Mouse (Mus musculus) granulocyte monocyte progenitor cell, adult 5-6 weeks (primary cell): Measurements from ENCODE around the gene Tmem221. TPM values are rescaled to one million over a fixed set of nuclear protein-coding genes. Genes with fewer than 3 reads are reported as not detected.
A peak's percentile ranks its signal among the peaks of the same experiment; 100 is the strongest.

Source experiments
- ATAC-seq: replicated peaks from 2 replicates; pipeline ENCODE4 v1.8.0; 2016; ENCODE audit warnings: mild to moderate bottlenecking, moderate TSS enrichment, inconsistent platforms; ENCODE audit not compliant: poor library complexity, severe bottlenecking
- total RNA-seq, 2 experiments: library from RNA; stranded (forward) in 1 of 2; stranded (reverse) in 1 of 2; fragments of 200-712, 200-1000 nt in 1 of 2; fragments of >200 nt in 1 of 2; fragmentation: Nextera tagmentation in 1 of 2; gene quantifications; 2 replicates each; pipeline ENCODE4 v1.2.3; 2014 to 2017

Gene Tmem221
- total RNA-seq, 2 experiments from 2014 or later: not detected

- ATAC-seq: peak; percentile 61
Observed at GRCm38 (mm10) chr8:71519037-71519825, 39.4 kb downstream of the Tmem221 start.

GRCm38 (mm10) chr8:71516786-71517185 lies 41.9 kb downstream of the Tmem221 start:
- ATAC-seq: no peak

- ATAC-seq: no peak
Observed at GRCm38 (mm10) chr8:71515043-71515442, 43.6 kb downstream of the Tmem221 start.

- ATAC-seq: 0 out of 2 replicates have a peak, but pooled peaks have one; percentile 34
Observed at GRCm38 (mm10) chr8:71513018-71513754, 45.5 kb downstream of the Tmem221 start.

- ATAC-seq: peak; percentile 84
Observed at GRCm38 (mm10) chr8:71511644-71512043, 47.0 kb downstream of the Tmem221 start, which contains the start of gene Plvap. Gene Plvap, minus strand, starts transcription at chr8:71511752.

GRCm38 (mm10) chr8:71509316-71509715 lies 49.4 kb downstream of the Tmem221 start:
- ATAC-seq: no peak

- peak; percentile 68 for ATAC-seq
Observed at GRCm38 (mm10) chr8:71507589-71508104, 51.0 kb downstream of the Tmem221 start.

GRCm38 (mm10) chr8:71505979-71506378 lies 52.7 kb downstream of the Tmem221 start:
- no peak for ATAC-seq

GRCm38 (mm10) chr8:71505326-71505725 lies 53.3 kb downstream of the Tmem221 start:
- no peak for ATAC-seq

GRCm38 (mm10) chr8:71504349-71504748 lies 54.3 kb downstream of the Tmem221 start:
- no peak for ATAC-seq

Other genes with a start within 250 kb of the Tmem221 start
- gene Use1, start 192.0 kb downstream of the Tmem221 start, total RNA-seq (2014; fragmentation: Nextera tagmentation): 108 and 154 TPM in 2 replicates
- 140 and 156 TPM in 2 replicates for gene Use1, start 192.0 kb downstream of the Tmem221 start, total RNA-seq (2017)
- gene Ocel1, start 187.6 kb downstream of the Tmem221 start, total RNA-seq (2014; fragmentation: Nextera tagmentation): 8.8 and 12.4 TPM in 2 replicates
- gene Ocel1, start 187.6 kb downstream of the Tmem221 start, total RNA-seq (2017): 8.9 TPM in 2 replicates
- 1.3 and 7.5 TPM in 2 replicates for gene Nr2f6, start 176.9 kb downstream of the Tmem221 start, total RNA-seq (2014; fragmentation: Nextera tagmentation)
- 3.3 and 4.1 TPM in 2 replicates for gene Nr2f6, start 176.9 kb downstream of the Tmem221 start, total RNA-seq (2017)
- not detected in 2 replicates for gene Ushbp1, start 163.1 kb downstream of the Tmem221 start, total RNA-seq (2014; fragmentation: Nextera tagmentation)
- gene Ushbp1, start 163.1 kb downstream of the Tmem221 start, total RNA-seq (2017): not detected in 2 replicates
- gene Babam1, start 162.0 kb downstream of the Tmem221 start, total RNA-seq (2014; fragmentation: Nextera tagmentation): 70.0 and 84.9 TPM in 2 replicates
- gene Babam1, start 162.0 kb downstream of the Tmem221 start, total RNA-seq (2017): 98.5 and 101 TPM in 2 replicates
- 11.1 and 11.7 TPM in 2 replicates for gene Ankle1, start 152.9 kb downstream of the Tmem221 start, total RNA-seq (2014; fragmentation: Nextera tagmentation)
- 11.3 and 12.4 TPM in 2 replicates for gene Ankle1, start 152.9 kb downstream of the Tmem221 start, total RNA-seq (2017)
- gene Abhd8, start 95.2 kb downstream of the Tmem221 start, total RNA-seq (2014; fragmentation: Nextera tagmentation): 1.6 and 7.4 TPM in 2 replicates
- 4.7 and 5.4 TPM in 2 replicates for gene Abhd8, start 95.2 kb downstream of the Tmem221 start, total RNA-seq (2017)
- 56.5 and 77.6 TPM in 2 replicates for gene Mrpl34, start 93.9 kb downstream of the Tmem221 start, total RNA-seq (2014; fragmentation: Nextera tagmentation)
- 62.2 and 79.8 TPM in 2 replicates for gene Mrpl34, start 93.9 kb downstream of the Tmem221 start, total RNA-seq (2017)
- gene Dda1, start 89.7 kb downstream of the Tmem221 start, total RNA-seq (2014; fragmentation: Nextera tagmentation): 24.0 and 34.2 TPM in 2 replicates
- 16.9 and 20.3 TPM in 2 replicates for gene Dda1, start 89.7 kb downstream of the Tmem221 start, total RNA-seq (2017)
- 0.43 and 2.5 TPM in 2 replicates for gene Ano8, start 72.9 kb downstream of the Tmem221 start, total RNA-seq (2014; fragmentation: Nextera tagmentation)
- 1.9 and 4.5 TPM in 2 replicates for gene Ano8, start 72.9 kb downstream of the Tmem221 start, total RNA-seq (2017)
- gene Gtpbp3, start 70.8 kb downstream of the Tmem221 start, total RNA-seq (2014; fragmentation: Nextera tagmentation): 3.5 and 12.4 TPM in 2 replicates
- gene Gtpbp3, start 70.8 kb downstream of the Tmem221 start, total RNA-seq (2017): 13.5 and 21.5 TPM in 2 replicates
- not detected in 2 replicates for gene Plvap, start 47.1 kb downstream of the Tmem221 start, total RNA-seq (2014; fragmentation: Nextera tagmentation)
- gene Plvap, start 47.1 kb downstream of the Tmem221 start, total RNA-seq (2017): 0.10 and 0.43 TPM in 2 replicates
- gene Ccdc194, start 33.2 kb downstream of the Tmem221 start, total RNA-seq (2014; fragmentation: Nextera tagmentation): not detected in 2 replicates
- not detected in 2 replicates for gene Ccdc194, start 33.2 kb downstream of the Tmem221 start, total RNA-seq (2017)
- gene Bst2, start 21.4 kb downstream of the Tmem221 start, total RNA-seq (2014; fragmentation: Nextera tagmentation): 47.0 and 55.7 TPM in 2 replicates
- 49.1 and 58.3 TPM in 2 replicates for gene Bst2, start 21.4 kb downstream of the Tmem221 start, total RNA-seq (2017)
- gene Mvb12a, start 15.9 kb downstream of the Tmem221 start, total RNA-seq (2014; fragmentation: Nextera tagmentation): 50.2 and 64.1 TPM in 2 replicates
- gene Mvb12a, start 15.9 kb downstream of the Tmem221 start, total RNA-seq (2017): 55.0 and 56.6 TPM in 2 replicates
- not detected in 2 replicates for gene Nxnl1, start 7.7 kb upstream of the Tmem221 start, total RNA-seq (2014; fragmentation: Nextera tagmentation)
- gene Nxnl1, start 7.7 kb upstream of the Tmem221 start, total RNA-seq (2017): 0.36 TPM in 1 of 2 replicates, not detected in the other
- 7.8 and 10.2 TPM in 2 replicates for gene Slc27a1, start 10.0 kb upstream of the Tmem221 start, total RNA-seq (2014; fragmentation: Nextera tagmentation)
- 3.3 and 6.2 TPM in 2 replicates for gene Slc27a1, start 10.0 kb upstream of the Tmem221 start, total RNA-seq (2017)
- 143 and 180 TPM in 2 replicates for gene Pgls, start 33.3 kb upstream of the Tmem221 start, total RNA-seq (2014; fragmentation: Nextera tagmentation)
- 155 and 185 TPM in 2 replicates for gene Pgls, start 33.3 kb upstream of the Tmem221 start, total RNA-seq (2017)
- gene Fam129c, start 38.8 kb upstream of the Tmem221 start, total RNA-seq (2014; fragmentation: Nextera tagmentation): 11.6 and 11.7 TPM in 2 replicates
- gene Fam129c, start 38.8 kb upstream of the Tmem221 start, total RNA-seq (2017): 0.69 and 6.1 TPM in 2 replicates
- 93.8 and 107 TPM in 2 replicates for gene Colgalt1, start 52.1 kb upstream of the Tmem221 start, total RNA-seq (2014; fragmentation: Nextera tagmentation)
- 77.1 and 84.4 TPM in 2 replicates for gene Colgalt1, start 52.1 kb upstream of the Tmem221 start, total RNA-seq (2017)
- 0.60 TPM in 1 of 2 replicates, not detected in the other for gene Unc13a, start 112.9 kb upstream of the Tmem221 start, total RNA-seq (2014; fragmentation: Nextera tagmentation)
- 0.04 and 1.8 TPM in 2 replicates for gene Unc13a, start 112.9 kb upstream of the Tmem221 start, total RNA-seq (2017)
- gene Jak3, start 117.4 kb upstream of the Tmem221 start, total RNA-seq (2014; fragmentation: Nextera tagmentation): 10.9 and 17.5 TPM in 2 replicates
- gene Jak3, start 117.4 kb upstream of the Tmem221 start, total RNA-seq (2017): 7.2 and 8.1 TPM in 2 replicates
- gene Insl3, start 130.3 kb upstream of the Tmem221 start, total RNA-seq (2014; fragmentation: Nextera tagmentation): 14.1 and 16.3 TPM in 2 replicates
- gene Insl3, start 130.3 kb upstream of the Tmem221 start, total RNA-seq (2017): 1.2 and 4.4 TPM in 2 replicates
- gene B3gnt3, start 142.9 kb upstream of the Tmem221 start, total RNA-seq (2014; fragmentation: Nextera tagmentation): 1.4 TPM in 1 of 2 replicates, not detected in the other
- gene B3gnt3, start 142.9 kb upstream of the Tmem221 start, total RNA-seq (2017): 0.39 TPM in 1 of 2 replicates, not detected in the other
- 62.4 and 98.0 TPM in 2 replicates for gene Fcho1, start 166.8 kb upstream of the Tmem221 start, total RNA-seq (2014; fragmentation: Nextera tagmentation)
- 39.8 and 76.7 TPM in 2 replicates for gene Fcho1, start 166.8 kb upstream of the Tmem221 start, total RNA-seq (2017)